Mouse (Mus musculus) adrenal gland, postnatal 14 days (tissue): ENCODE measurements at regions not wholly inside any gene's neighbourhood (a gene's known extent, or its start where the extent isn't known, plus 50 kb on each side); places are given as distances from the start of the nearest gene placed in this dataset.
"Not testable (repeated sequence)": the region's sequence is repeated elsewhere in the genome, so short reads cannot be mapped to it uniquely, and the experiment has no call there.

Experiments
- DNase-seq: peaks from one replicate; pipeline ENCODE4 v3.0.0; 2021; ENCODE audit warnings: mixed read lengths

- DNase-seq: no peak
Measured at GRCm38 (mm10) chr10:111637084-111637735, 131.1 kb downstream of the Phlda1 start.

DNA sequence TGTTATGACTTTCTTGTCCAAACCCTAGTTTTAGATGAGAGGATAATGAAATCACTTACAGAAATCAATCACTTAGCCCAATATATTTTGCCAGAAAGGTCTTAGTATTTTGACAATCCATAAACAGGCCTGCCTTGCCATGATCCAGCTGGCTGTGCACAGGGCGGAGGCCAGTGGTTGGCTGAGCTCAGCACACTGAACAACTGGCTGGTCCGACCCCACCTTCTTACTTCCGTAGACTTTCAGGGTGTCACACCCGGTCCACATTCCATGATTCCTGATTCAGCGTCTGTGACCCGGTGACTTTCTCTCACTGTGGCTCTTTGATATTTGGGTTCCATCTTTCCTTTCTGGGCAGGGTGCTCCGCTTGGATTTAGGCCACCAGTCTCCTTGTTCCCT lies 133.8 kb downstream of the Phlda1 start:
- no peak for DNase-seq

DNA sequence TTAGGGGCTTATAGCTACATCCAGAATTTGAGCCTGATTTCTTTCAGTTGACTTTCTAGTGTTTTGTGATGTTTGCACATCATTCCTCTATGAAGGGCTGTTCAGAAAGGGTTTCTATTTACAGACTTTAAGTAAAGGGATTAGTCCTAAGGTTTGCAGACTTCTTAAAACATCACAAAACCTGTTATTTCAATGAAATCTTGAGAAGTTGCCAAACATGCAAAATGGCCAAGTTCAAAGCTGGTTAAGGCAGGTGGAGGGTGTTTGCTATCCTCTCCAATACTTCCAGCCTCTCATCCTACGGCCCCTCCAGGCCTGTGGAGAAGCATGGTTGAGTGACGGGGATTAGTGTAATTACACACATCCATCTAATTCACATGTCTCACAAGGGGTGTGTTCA lies 136.6 kb downstream of the Phlda1 start:
- DNase-seq: no peak

DNA sequence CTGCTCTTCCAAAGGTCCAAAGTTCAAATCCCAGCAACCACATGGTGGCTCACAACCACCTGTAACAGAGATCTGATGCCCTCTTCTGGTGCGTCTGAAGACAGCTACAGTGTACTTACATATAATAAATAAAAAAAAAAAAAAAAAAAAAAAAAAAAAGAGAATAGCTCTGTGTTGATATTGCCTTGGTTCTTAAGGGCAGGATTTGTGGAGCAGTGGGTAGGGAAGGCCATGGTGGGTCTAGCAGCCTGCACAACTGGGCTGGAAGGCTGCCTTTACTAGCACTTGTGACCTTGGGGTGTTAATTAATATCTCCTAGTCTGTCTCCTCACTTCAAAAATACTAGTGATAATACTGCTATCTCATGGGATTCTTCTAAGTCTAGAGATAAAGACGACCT lies 147.7 kb downstream of the Phlda1 start:
- not testable (repeated sequence) for DNase-seq

DNA sequence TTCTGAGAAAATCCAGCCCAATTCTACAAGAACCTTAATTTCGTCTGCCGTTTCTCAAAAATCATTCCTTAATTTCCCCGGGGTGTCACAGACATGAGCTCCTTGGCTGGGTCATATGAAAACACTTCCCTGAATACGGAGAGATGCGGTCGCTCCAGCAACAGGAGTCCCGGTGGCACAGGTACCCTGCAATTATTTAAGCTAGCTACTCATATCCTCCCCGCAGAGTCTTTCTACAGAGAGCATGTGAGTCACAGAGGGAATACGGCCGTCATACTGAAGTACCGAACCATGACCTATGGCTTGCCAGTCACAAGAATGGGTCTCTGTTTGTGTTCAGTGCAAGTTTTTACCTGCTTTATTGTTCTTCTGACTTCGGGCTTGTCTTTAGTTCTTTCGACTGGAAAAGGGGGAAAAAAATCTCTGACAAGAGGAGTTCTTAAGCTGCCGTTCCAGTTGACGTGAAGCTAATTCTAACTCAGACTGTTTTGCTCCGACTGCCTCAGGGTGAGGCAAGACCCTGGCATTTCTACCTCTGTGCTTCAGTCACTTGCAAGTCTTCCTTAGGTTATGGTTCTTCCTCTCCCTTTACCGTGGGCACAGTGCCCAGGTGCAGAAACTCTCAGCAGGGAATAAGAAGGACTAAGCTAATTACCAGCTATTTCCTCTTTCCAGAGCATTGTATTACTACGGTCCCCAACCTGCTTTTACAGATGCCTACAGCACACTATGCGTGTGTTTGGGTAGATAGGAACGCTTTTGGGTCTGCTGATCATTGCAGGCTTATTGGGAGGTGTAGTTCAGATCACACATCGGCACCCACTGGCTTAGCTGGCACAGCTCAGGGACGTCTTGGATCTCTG lies 148.5 kb downstream of the Phlda1 start:
- DNase-seq: peak; percentile 20

GRCm38 (mm10) chr10:111658828-111659227 lies 152.7 kb downstream of the Phlda1 start:
- DNase-seq: no peak

- DNase-seq: no peak
Measured at GRCm38 (mm10) chr10:111662665-111663064, 156.6 kb downstream of the Phlda1 start.

DNA sequence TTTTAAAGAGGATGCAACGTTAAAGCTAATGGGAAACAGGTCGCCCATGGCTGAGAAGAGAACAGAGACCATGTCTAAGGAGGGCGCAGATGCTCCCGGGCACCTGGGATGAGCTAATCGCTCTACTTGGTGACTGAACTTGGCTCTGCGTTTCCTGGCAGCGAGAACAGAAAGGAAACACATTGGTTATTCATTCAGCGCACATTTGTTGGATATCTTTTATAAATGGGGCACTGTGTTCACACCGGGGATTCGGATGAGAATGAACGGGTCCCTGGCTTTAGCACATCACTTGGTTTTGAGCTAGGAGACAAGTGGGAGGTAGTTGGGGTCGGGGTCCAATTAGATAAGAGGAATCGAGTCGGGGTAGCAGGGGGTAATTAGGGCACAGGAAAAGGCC lies 159.7 kb downstream of the Phlda1 start:
- no peak for DNase-seq

GRCm38 (mm10) chr10:111666963-111667362 lies 160.9 kb downstream of the Phlda1 start:
- DNase-seq: no peak

DNA sequence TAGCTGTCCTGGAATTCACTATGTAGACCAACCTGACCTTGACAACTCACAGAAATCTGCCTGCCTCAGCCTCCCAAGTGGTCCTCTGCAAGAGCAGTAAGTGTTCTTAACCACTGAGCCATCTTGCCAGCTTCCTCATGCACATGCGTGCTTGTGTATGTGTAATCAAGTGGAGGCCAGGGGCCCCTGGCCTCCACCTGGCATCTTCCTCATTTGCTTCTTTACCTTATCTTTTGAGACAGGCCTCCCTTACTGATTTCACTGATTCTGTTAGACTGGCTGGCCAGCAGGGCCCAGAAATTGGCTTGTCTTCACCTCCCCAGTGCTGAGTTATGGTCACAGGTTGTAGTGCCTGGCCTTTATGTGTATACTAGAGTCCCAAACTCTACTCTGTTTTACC lies 162.6 kb downstream of the Phlda1 start:
- no peak for DNase-seq

DNA sequence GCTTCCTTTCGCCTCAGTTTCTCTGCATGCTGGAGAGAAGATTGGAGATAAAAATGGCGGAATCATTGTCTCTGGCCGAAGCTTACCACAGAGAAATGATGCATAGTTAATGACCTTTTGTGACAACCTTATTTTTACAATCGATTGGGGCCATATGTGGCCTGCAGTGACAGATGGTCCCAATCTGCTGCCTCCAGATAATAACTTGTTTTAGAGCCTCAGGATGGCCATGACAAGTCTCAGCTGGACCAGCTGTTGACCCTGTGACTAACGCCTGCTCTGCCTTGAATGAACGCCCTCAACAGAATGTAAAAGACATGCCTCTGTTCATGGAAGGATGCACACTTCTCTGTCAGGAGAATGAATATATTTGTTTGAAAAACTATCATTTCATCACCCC lies 163.6 kb downstream of the Phlda1 start:
- no peak for DNase-seq

- DNase-seq: no peak
Measured at GRCm38 (mm10) chr10:111670666-111671065, 164.6 kb downstream of the Phlda1 start.

- DNase-seq: peak; percentile 36
Measured at GRCm38 (mm10) chr10:111672454-111673316, 166.6 kb downstream of the Phlda1 start.

DNA sequence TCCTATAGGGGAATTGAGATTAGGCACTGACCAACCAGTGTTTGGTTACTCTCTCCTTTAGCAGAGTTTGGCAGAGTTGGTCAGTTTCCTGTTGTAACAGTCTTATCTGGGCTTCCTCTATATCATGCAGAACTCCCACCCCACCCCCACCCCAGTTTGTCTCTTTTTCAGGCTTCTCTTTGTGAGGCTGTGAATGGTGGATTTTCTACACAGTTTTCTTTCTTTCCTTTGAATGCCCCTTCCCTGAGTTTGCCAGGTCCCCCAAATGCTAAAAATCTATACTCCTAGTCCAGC lies 167.2 kb downstream of the Phlda1 start:
- DNase-seq: no peak

DNA sequence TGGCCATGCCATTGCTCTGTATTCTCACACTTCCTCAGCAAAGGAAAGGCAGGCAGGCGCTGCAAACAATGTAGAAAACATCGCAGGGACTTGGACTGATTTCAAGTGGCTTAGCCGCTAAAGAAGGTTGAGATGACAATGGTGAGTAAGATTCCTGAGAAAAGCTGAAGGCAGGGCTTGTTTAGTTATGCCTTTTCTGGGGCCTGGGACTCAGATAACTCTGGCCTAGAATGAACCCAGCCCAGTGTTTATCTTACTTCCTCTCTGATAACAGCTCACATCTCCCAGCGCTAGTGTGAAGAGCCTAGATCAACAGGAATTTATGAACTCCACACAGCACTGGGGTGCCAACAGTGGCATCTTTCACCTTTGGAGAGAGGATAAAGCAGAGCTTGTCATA lies 170.2 kb downstream of the Phlda1 start:
- peak; percentile 19 for DNase-seq

- no peak for DNase-seq
Measured at GRCm38 (mm10) chr10:111680919-111681318, 174.8 kb downstream of the Phlda1 start.

DNA sequence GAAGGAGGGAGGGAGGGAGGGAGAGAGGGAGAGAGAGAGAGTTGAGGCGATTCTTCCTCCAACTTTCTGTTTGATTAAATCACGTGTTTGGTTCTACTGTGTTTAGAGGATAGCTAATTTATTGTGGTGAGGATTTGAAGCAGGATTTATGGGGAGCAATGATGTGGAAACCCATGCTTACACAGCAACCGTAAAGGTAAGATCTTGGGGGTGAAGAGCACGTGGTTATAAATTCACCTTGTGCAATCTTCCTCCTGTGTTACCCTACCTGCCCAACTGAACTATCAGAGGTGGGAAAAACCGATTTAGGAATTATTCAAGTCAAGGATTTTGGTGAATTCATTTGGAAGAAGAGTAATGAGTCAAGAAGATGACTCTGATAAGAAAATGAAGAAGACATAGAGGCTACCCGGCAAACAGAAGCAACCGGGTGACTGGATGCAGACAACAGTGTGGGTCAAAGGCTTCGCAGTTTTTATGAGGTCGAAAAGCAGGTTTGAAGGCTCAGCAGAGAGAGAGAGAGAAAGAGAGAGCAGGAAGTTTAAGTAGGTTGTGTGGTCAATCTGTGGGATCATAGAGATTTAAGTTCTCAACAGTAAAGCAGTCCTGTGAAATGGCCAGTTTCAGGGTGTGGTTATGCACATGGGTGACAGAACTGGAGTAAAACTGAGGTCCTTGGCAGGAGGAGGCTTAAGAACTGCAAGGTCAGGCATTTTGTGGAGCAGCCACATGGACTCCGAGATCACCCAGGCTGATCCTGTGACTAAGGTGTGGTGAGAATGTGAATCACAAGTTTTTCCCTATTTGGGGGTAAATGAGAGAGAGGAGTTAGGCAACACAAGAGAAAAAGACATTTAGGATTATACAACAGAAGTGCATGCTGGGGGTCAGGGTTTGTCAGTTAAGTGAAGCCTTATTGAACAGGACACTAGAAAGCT lies 178.6 kb downstream of the Phlda1 start:
- no peak for DNase-seq

- DNase-seq: no peak
Measured at GRCm38 (mm10) chr10:111686585-111686984, 180.5 kb downstream of the Phlda1 start.

DNA sequence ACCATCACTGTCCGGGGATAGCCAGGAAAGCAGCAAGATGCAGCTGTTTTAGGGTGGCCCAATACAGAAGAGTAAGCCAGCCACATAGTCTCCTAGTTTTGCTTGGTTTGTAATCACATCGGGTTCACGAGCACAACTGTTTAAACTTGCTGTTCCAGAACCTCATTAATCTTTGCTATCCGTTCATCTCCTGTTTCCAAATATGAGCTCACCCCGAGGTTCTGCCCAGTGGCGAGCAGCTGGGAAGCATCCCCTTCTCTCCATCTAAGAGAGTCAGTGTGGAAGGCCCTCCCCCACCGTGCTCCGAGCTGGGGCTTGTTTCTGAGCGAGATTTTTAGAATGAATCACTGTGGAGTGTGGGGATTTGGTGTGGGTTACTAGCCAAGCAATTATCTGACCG lies 183.5 kb downstream of the Phlda1 start:
- peak; percentile 48 for DNase-seq

DNA sequence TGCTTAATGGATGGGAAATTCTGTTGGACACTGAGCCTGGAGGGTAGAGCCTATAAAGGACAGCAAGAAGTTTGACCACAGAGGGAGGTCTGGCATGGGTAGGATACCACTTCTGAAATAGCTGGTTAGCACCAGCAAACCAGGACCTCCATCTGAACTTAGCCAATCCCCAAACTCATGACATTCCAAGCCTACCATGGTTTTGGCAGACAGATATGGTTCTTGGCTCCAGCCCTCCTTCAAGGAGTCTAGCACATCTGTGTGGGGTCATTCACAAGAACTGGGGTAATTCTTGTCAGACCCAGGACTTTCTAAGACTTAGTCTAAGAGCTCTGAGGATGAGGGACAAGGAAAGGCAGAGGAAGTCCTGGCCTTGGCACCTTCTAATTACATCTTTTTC lies 187.7 kb downstream of the Phlda1 start:
- DNase-seq: no peak

GRCm38 (mm10) chr10:111694227-111695200 lies 188.4 kb downstream of the Phlda1 start:
- DNase-seq: peak; percentile 35
